Mouse (Mus musculus) bone marrow macrophage, adult 2 months (primary cell): Measurements from ENCODE around the gene Mrpl43.

ENCODE experiments used
- CTCF ChIP-seq: IDR thresholded peaks from 2 replicates; pipeline ENCODE4 v1.5.1; 2012; ENCODE audit warnings: low read depth, mild to moderate bottlenecking, low read length, moderate library complexity
- POLR2A ChIP-seq: IDR thresholded peaks from 2 replicates; pipeline ENCODE4 v1.6.1; 2012; ENCODE audit warnings: mild to moderate bottlenecking, low read depth, low read length, borderline replicate concordance

DNA sequence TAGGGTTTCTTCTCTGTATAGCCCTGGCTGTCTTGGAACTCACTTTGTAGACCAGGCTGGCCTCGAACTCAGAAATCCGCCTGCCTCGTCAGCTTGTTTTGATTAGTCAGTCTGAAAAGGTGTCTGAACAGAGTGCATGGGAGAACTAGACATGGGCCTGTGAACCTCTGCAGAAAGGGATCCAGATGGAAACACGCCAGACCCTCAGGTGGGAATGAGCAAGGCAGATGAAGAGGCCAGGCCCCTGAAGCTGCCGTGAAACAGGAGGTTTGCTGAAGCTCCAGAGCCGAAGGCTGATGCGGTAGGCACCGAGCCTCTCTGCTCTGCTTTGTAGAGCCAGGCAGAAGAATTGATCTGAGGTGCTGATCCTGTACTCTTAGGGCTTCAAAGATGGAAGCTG, 6.0 kb upstream of the Mrpl43 start:
- no peak for TF ChIP-seq CTCF
- TF ChIP-seq POLR2A, result no peak
